Mouse (Mus musculus) stomach, postnatal 0 days (tissue): ENCODE measurements at regions not wholly inside any gene's neighbourhood (a gene's known extent, or its start where the extent isn't known, plus 50 kb on each side); places are given as distances from the start of the nearest gene placed in this dataset.

Experiments used
- CTCF ChIP-seq: IDR thresholded peaks from 2 replicates; pipeline ENCODE4 v1.5.1; 2016; ENCODE audit warnings: antibody characterized with exemption, low read depth, mild to moderate bottlenecking, moderate library complexity
- EP300 ChIP-seq: optimal IDR thresholded peaks from 2 replicates; pipeline ENCODE3; 2016; ENCODE audit warnings: antibody characterized with exemption

DNA sequence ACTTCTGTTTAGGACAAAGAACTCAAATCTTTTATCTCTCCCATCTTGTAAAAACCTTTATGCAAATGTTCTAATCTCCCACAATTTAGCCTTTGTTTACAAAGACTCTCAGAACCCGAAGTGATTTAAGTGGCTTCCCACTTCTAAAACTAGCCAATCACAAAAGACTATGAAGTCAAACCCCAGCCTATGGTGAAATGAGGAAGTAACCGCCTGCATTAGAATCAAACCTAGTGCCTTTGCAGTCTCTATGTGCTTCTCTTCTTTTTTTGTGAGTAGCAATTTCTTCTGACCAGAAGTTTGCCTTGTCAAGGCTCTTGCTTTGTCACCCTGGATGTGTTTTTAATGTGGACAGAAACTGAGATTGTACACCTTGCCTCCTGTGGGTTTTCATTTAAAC, 53.6 kb upstream of the Slc25a13 start:
- TF ChIP-seq CTCF (no peak), EP300 (no peak)
